Mouse (Mus musculus) thymus, postnatal 0 days (tissue): ENCODE measurements around the gene Psme2b. TPM values are rescaled to one million over a fixed set of nuclear protein-coding genes. Genes with fewer than 3 reads are reported as not detected.
"Not testable (repeated sequence)": the region's sequence is repeated elsewhere in the genome, so short reads cannot be mapped to it uniquely, and the experiment has no call there.

Source experiments
- DNase-seq: peaks from one replicate; pipeline ENCODE4 v3.0.0-alpha.2; 2015; ENCODE audit warnings: low spot score
- polyA plus RNA-seq: library from polyadenylated mRNA; unstranded; fragments of >200 nt; fragmentation: Nextera tagmentation; extraction: Ambion mirVana; gene quantifications from 2 replicates; pipeline ENCODE4 v1.2.1, GENCODE M21; 2015

Psme2b gene
- polyA plus RNA-seq, result 6.3 and 9.0 TPM in 2 replicates

DNA sequence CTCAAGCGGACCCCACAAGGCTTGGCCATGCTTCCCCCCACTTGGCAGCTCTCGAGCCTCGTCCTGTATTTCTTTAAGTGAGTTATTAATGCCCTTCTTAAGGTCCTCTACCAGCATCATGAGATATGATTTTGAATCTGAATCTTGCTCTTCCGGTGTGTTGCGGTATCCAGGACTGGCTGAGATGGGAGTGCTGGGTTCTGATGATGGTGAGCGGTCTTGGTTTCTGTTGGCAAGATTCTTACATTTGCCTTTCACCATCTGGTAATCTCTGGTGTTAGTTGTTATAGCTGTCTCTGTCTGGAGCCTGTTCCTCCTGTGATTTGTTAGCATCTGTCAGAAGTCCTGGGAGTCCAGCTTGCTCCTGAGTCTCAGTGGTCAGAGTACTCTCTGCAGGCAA is at the start of gene Psme2b:
TSS of gene Psme2b (minus strand) at position 101 of the 400 bp plus-strand sequence.
- DNase-seq, result not testable (repeated sequence)

GRCm38 (mm10) chr11:48994018-48994417 is 48.0 kb upstream of the Psme2b start, which contains the start of gene Tgtp1:
Tgtp1 (minus strand) TSS chr11:48994172.
- peak; percentile 15 for DNase-seq

GRCm38 (mm10) chr11:48993296-48993695 is 47.3 kb upstream of the Psme2b start:
- not testable (repeated sequence) for DNase-seq

DNA sequence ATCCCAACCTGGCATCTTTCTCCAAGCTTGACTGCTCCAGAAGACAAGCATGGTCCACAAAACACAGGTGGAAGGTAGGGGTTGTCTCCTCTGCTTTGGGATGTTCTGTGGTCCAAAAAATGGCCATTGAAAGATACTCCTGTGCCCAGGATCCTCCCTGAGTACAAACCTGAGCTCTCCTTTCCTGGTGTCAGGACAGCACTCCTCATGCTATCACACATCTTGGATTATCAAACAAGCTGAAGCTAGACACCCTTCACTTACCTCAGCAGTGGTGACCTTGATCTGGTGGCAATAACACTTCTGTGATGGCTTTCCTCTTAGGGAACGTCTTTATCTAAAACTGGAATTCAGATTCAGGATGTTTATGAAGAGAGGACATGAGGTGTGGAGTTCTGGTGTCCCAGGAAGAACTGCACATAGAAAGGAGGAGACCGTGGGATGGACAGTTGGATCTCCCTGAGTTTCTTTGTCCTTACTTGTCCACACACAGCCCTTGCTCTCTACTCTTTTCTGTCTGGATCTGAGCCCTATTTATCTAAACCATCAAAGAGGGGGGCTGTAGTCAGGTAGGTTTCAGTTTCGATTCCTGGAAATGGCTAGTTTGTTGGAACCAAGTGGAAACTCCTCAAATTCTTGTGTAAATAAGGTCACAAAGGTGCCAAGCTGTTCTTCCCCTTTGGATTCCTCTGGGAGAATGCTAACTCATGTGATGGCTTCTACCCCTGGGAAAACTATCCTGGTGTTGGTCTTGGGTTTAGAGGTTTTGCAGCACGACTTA is 45.9 kb upstream of the Psme2b start, which contains the start of gene Gm12185:
TSS of gene Gm12185 (minus strand) at position 487 of the 781 bp plus-strand sequence.
- peak; percentile 40 for DNase-seq

DNA sequence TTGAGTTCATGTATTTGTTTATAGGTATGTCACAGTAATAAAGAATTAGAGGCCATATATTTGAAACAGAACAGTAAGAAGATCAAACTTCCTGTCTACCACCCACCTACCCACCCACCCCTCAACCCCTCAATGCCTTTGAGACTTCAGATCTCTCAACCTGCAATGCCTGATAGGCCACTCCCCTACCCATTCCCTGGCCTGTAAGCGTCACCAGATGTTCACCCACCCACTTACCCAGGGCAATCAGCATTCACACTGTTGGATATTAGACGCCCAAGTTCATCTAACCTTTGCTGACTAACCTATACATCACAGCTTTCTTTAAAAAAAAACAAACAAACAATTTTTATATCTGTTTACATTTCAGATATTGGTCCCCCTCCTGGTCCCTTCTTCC is 44.0 kb upstream of the Psme2b start:
- DNase-seq, result not testable (repeated sequence)

- DNase-seq, result peak; percentile 12
Measured at GRCm38 (mm10) chr11:48988219-48988618, 42.2 kb upstream of the Psme2b start.

GRCm38 (mm10) chr11:48982848-48983247 is 36.9 kb upstream of the Psme2b start:
- not testable (repeated sequence) for DNase-seq

GRCm38 (mm10) chr11:48980052-48980451 is 34.1 kb upstream of the Psme2b start:
- not testable (repeated sequence) for DNase-seq

- DNase-seq, result not testable (repeated sequence)
Measured at GRCm38 (mm10) chr11:48979251-48979650, 33.3 kb upstream of the Psme2b start, which contains the start of gene 9930111J21Rik1. 9930111J21Rik1 (minus strand) TSS chr11:48979398.

DNA sequence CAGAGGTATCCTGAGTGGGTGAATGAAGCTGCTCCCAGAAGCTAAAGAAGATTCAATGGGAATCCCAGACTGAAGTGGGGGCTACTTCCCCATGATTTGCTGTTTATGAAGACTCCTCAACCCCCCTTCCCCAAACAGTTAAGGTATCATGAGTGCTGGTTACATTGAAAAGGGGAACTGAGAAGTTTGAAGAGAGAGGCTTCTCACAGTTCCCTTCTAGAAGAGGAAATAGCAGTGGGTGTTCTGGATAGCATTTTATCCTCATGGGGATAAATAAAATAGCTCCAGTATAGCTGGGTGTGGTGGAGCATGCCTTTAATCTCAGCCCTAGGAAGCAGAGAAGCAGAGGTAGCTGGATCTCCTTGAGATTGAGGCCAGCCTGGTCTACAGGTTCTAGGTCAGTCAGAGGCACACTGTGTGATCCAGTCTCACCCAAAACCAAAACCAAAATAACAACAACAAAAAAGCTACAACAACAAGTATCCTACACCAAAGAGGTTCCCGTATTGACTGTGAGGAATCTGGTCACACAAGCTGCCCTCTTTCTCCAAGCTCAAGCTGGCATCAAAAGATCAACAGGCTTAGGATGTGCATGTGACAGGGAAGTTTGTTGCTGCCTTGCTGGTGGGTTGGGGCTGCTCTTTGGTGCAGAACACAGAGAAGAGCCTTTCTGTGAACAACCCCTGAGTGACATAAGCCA is 32.4 kb upstream of the Psme2b start, which contains the start of gene Olfr56:
TSS of gene Olfr56 (plus strand) at position 650 of the 700 bp plus-strand sequence.
- not testable (repeated sequence) for DNase-seq

- DNase-seq, result not testable (repeated sequence)
Measured at GRCm38 (mm10) chr11:48974686-48975085, 28.7 kb upstream of the Psme2b start.

DNA sequence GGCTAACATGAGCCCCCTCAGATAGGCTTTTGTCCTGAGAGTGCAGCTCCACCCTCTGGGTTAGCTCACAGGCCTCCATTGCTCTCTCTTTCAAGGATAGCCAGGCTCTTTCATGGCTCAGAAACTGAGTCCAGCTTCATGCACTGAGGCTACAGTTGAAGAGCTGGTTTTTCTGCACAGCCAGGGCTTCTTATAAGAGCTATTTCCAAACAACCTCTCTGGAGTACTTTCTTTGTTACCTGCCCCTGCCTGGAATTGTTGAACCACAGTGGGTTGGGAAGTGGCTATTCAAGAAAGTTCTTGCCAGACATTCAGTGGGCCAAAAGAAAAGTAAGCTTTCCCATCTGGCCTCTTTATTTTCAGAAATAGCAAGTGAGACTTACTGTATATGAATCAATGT is 6.7 kb downstream of the Psme2b start:
- not testable (repeated sequence) for DNase-seq

- not testable (repeated sequence) for DNase-seq
Measured at GRCm38 (mm10) chr11:48935291-48935690, 10.7 kb downstream of the Psme2b start.

- not testable (repeated sequence) for DNase-seq
Measured at GRCm38 (mm10) chr11:48933923-48934322, 12.1 kb downstream of the Psme2b start.

GRCm38 (mm10) chr11:48933422-48933821 is 12.6 kb downstream of the Psme2b start:
- DNase-seq, result peak; percentile 28

DNA sequence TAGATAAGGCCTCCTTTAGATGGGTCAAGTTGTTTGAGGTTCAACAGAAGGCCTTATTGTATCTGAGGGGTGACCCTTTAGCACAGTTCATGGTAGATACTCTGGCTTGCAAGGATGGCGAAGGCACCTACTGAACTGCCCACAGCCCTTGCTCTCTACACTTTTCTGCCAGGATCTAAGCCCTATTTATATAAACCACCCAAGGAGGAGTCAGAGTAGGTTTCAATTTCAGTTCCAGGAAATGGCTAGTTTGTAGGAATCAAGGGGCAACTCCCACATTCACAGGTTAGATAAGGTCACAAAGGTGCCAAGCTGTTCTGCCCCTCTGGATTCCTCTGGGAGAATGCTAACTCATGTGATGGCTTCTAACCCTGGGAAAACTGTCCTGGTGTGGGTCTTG is 17.9 kb downstream of the Psme2b start:
- DNase-seq, result not testable (repeated sequence)

GRCm38 (mm10) chr11:48926437-48926836 is 19.6 kb downstream of the Psme2b start:
- DNase-seq, result not testable (repeated sequence)

GRCm38 (mm10) chr11:48923818-48924217 is 22.2 kb downstream of the Psme2b start:
- not testable (repeated sequence) for DNase-seq

GRCm38 (mm10) chr11:48918380-48918779 is 27.6 kb downstream of the Psme2b start:
- no peak for DNase-seq

GRCm38 (mm10) chr11:48913611-48914010 is 32.4 kb downstream of the Psme2b start:
- DNase-seq, result no peak

DNA sequence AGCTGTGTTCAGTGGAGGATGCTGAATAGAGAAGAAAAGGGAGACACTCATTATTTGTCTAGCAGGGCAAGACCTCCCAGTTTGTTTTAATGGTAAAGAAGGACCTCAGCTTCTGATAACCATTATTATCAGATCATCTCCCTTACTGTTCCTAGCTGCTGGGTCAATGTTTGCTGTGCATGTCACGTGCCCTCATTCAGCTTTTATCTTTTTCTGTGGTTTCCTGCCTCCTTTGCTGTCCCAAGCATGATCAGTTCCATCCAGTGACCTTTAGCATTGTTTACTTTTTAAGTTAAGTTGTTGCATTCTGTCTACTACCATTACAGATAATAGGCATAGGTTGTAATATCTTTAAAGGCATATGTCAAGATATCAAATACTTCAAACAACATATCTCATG is 37.5 kb downstream of the Psme2b start:
- no peak for DNase-seq

GRCm38 (mm10) chr11:48902021-48902420 is 44.0 kb downstream of the Psme2b start, which contains the start of gene Gm5431:
Gm5431 (minus strand) TSS chr11:48902214.
- no peak for DNase-seq
